Mouse (Mus musculus) T-cell, adult 2 months (primary cell): Measurements from ENCODE around the gene Prpf40a.
A peak's percentile ranks its signal among the peaks of the same experiment; 100 is the strongest.

Experiments used
- DNase-seq: peaks from one replicate; pipeline ENCODE4 v3.0.0; 2022; ENCODE audit warnings: low spot score

Prpf40a gene

GRCm38 (mm10) chr2:53190684-53191511 is at the start of gene Prpf40a:
Gene Prpf40a, minus strand, starts transcription at chr2:53191284.
- DNase-seq: peak; percentile 99

GRCm38 (mm10) chr2:53222242-53222641 is 31.2 kb upstream of the Prpf40a start:
- DNase-seq: no peak

GRCm38 (mm10) chr2:53213493-53213892 is 22.4 kb upstream of the Prpf40a start:
- DNase-seq: no peak

GRCm38 (mm10) chr2:53206749-53207148 is 15.7 kb upstream of the Prpf40a start:
- DNase-seq: no peak

- no peak for DNase-seq
Measured at GRCm38 (mm10) chr2:53204373-53205274, 13.5 kb upstream of the Prpf40a start.

- no peak for DNase-seq
Measured at GRCm38 (mm10) chr2:53200164-53200885, 9.2 kb upstream of the Prpf40a start.

- DNase-seq: no peak
Measured at GRCm38 (mm10) chr2:53199203-53199602, 8.1 kb upstream of the Prpf40a start.

GRCm38 (mm10) chr2:53196431-53196830 is 5.3 kb upstream of the Prpf40a start:
- DNase-seq: no peak

- no peak for DNase-seq
Measured at GRCm38 (mm10) chr2:53192386-53192785, 1.3 kb upstream of the Prpf40a start.

GRCm38 (mm10) chr2:53191523-53192220 is 588 bp upstream of the Prpf40a start, which contains the start of gene Arl6ip6:
Gene Arl6ip6, plus strand, starts transcription at chr2:53191726.
- peak; percentile 97 for DNase-seq

GRCm38 (mm10) chr2:53189811-53190210 is 1.3 kb downstream of the Prpf40a start:
- peak; percentile 19 for DNase-seq

GRCm38 (mm10) chr2:53179876-53180275 is 11.2 kb downstream of the Prpf40a start:
- no peak for DNase-seq

GRCm38 (mm10) chr2:53178966-53179365 is 12.1 kb downstream of the Prpf40a start:
- no peak for DNase-seq

GRCm38 (mm10) chr2:53173966-53174365 is 17.1 kb downstream of the Prpf40a start:
- no peak for DNase-seq

GRCm38 (mm10) chr2:53146852-53147251 is 44.2 kb downstream of the Prpf40a start:
- DNase-seq: no peak

- no peak for DNase-seq
Measured at GRCm38 (mm10) chr2:53131567-53131966, 59.5 kb downstream of the Prpf40a start.

- no peak for DNase-seq
Measured at GRCm38 (mm10) chr2:53129070-53129469, 62.0 kb downstream of the Prpf40a start.

- no peak for DNase-seq
Measured at GRCm38 (mm10) chr2:53125998-53126397, 65.1 kb downstream of the Prpf40a start.

GRCm38 (mm10) chr2:53121797-53122196 is 69.3 kb downstream of the Prpf40a start:
- peak; percentile 9 for DNase-seq

- no peak for DNase-seq
Measured at GRCm38 (mm10) chr2:53108547-53108946, 82.5 kb downstream of the Prpf40a start.

GRCm38 (mm10) chr2:53106472-53106871 is 84.6 kb downstream of the Prpf40a start:
- DNase-seq: no peak
